Mouse (Mus musculus) stomach, embryonic 14.5 days (tissue): ENCODE measurements around the gene Fbxw4. TPM values are rescaled to one million over a fixed set of nuclear protein-coding genes. Genes with fewer than 3 reads are reported as not detected.

Experiments
- ATAC-seq: fragments of 200-750 bp; cut with Nextera tagmentation; 2 replicates; pipeline ENCODE4 v1.8.0; 2017; ENCODE audit warnings: low read depth, moderate TSS enrichment; ENCODE audit not compliant: insufficient number of reproducible peaks, insufficient read depth, low FRiP score
- H3K27ac ChIP-seq: fragments of 300-500 bp; sonication (generic); 2 replicates; pipeline ENCODE4 v1.5.1; 2014; ENCODE audit warnings: mild to moderate bottlenecking, low read length, moderate library complexity, mixed read lengths
- H3K27me3 ChIP-seq: fragments of 300-500 bp; sonication (generic); 2 replicates; pipeline ENCODE4 v1.6.1; 2014; ENCODE audit warnings: low read length, control low read depth, mixed read lengths; ENCODE audit not compliant: control insufficient read depth, insufficient read depth
- H3K36me3 ChIP-seq: fragments of 300-500 bp; sonication (generic); 2 replicates; pipeline ENCODE4 v1.6.1; 2014; ENCODE audit warnings: mild to moderate bottlenecking, control low read depth, low read length, moderate library complexity, mixed read lengths; ENCODE audit not compliant: control insufficient read depth, insufficient read depth
- H3K4me1 ChIP-seq: fragments of 300-500 bp; sonication (generic); 2 replicates; pipeline ENCODE4 v1.6.1; 2014; ENCODE audit warnings: low read length, control low read depth, mixed read lengths; ENCODE audit not compliant: control insufficient read depth, insufficient read depth
- H3K4me2 ChIP-seq: fragments of 300-500 bp; sonication (generic); replicated peaks from 2 replicates; pipeline ENCODE4 v1.6.1; 2014; ENCODE audit warnings: low read depth, low read length, control low read depth
- H3K4me3 ChIP-seq: fragments of 300-500 bp; sonication (generic); 2 replicates; pipeline ENCODE4 v1.5.1; 2014; ENCODE audit warnings: low read depth, low read length, control low read depth
- H3K9ac ChIP-seq: fragments of 300-500 bp; sonication (generic); replicated peaks from 2 replicates; pipeline ENCODE4 v1.6.1; 2014; ENCODE audit warnings: low read depth, mild to moderate bottlenecking, control low read depth, low read length, moderate library complexity, mixed read lengths
- H3K9me3 ChIP-seq: fragments of 300-500 bp; sonication (generic); 2 replicates; pipeline ENCODE4 v1.6.1; 2016; ENCODE audit warnings: low read depth, low read length, control low read depth; ENCODE audit not compliant: control insufficient read depth
- WGBS: fragments of 180-500 bp; shearing (Covaris S2); extraction: QIAGEN DNeasy Blood & Tissue Kit; methylation state at CpG from one replicate; pipeline ENCODE4 v1.1.7; 2014; 5-methylcytosine and 5-hydroxymethylcytosine counted together
- polyA plus RNA-seq: library from polyadenylated mRNA; unstranded; fragments of >200 nt; fragmentation: Nextera tagmentation; extraction: Ambion mirVana; gene quantifications from 2 replicates; pipeline ENCODE4 v1.2.1, GENCODE M21; 2014

Fbxw4 gene
- polyA plus RNA-seq, 1 experiment from 2014 or later: 9.4 TPM

- H3K4me3 ChIP-seq: no peak overlapping the region
- no peak for ATAC-seq
- no peak overlapping the region for H3K27ac ChIP-seq
- no peaks in the 10 kb centered on the region; the same call in 1 of the 2 replicates for H3K9me3 ChIP-seq
- H3K27me3 ChIP-seq: no peaks in the 10 kb centered on the region
- no peak overlapping the region for H3K4me2 ChIP-seq
- WGBS: 67% methylated on average over 14 of the region's 14 CpGs
- no peak overlapping the region for H3K9ac ChIP-seq
- peaks cover 18% of the 10 kb centered on the region for H3K4me1 ChIP-seq
- peaks cover 17% of the 10 kb centered on the region; the same call in 1 of the 2 replicates for H3K36me3 ChIP-seq
Observed at GRCm38 (mm10) chr19:45577141-45577750, 82.9 kb downstream of the Fbxw4 start.

GRCm38 (mm10) chr19:45575632-45576001 is 84.5 kb downstream of the Fbxw4 start:
- H3K9ac ChIP-seq: no peak overlapping the region
- 9% methylated on average over 8 of the region's 8 CpGs for WGBS
- peak overlapping the region; percentile 22; the same call in 1 of the 2 replicates for H3K27ac ChIP-seq

GRCm38 (mm10) chr19:45574941-45575631 is 85.0 kb downstream of the Fbxw4 start:
- 0 out of 2 replicates have a peak overlapping the region, but pooled peaks have one; percentile 6 for H3K4me2 ChIP-seq
- no peaks in the 10 kb centered on the region for H3K27me3 ChIP-seq
- 30% methylated on average over 19 of the region's 19 CpGs for WGBS
- no peak for ATAC-seq
- H3K4me3 ChIP-seq: no peak overlapping the region
- peak overlapping the region; percentile 22; the same call in 1 of the 2 replicates for H3K27ac ChIP-seq
- H3K9ac ChIP-seq: no peak overlapping the region
- H3K36me3 ChIP-seq: peaks cover 17% of the 10 kb centered on the region; the same call in 1 of the 2 replicates
- no peaks in the 10 kb centered on the region for H3K9me3 ChIP-seq
- H3K4me1 ChIP-seq: peaks cover 18% of the 10 kb centered on the region

More at GRCm38 (mm10) chr19:45575632-45576001, 84.5 kb downstream of the Fbxw4 start:
- ATAC-seq: 0 out of 2 replicates have a peak, but pooled peaks have one; percentile 35
- Histone ChIP-seq H3K36me3 (peaks cover 17% of the 10 kb centered on the region; the same call in 1 of the 2 replicates), H3K4me3 (no peak overlapping the region), H3K4me2 (0 out of 2 replicates have a peak overlapping the region, but pooled peaks have one; percentile 6), H3K9me3 (no peaks in the 10 kb centered on the region), H3K4me1 (peaks cover 18% of the 10 kb centered on the region), H3K27me3 (no peaks in the 10 kb centered on the region)

GRCm38 (mm10) chr19:45574339-45574898 is 85.7 kb downstream of the Fbxw4 start:
- no peak overlapping the region for H3K27ac ChIP-seq
- ATAC-seq: no peak
- 63% methylated on average over 7 of the region's 7 CpGs for WGBS

GRCm38 (mm10) chr19:45573861-45574267 is 86.2 kb downstream of the Fbxw4 start:
- no peak overlapping the region for H3K27ac ChIP-seq
- WGBS: 22% methylated on average over 6 of the region's 6 CpGs
- no peak overlapping the region for H3K9ac ChIP-seq
- H3K4me1 ChIP-seq: peaks cover 21% of the 10 kb centered on the region
- H3K4me2 ChIP-seq: no peak overlapping the region
- 0 out of 2 replicates have a peak, but pooled peaks have one; percentile 24 for ATAC-seq
- H3K36me3 ChIP-seq: peaks cover 9% of the 10 kb centered on the region; the same call in 1 of the 2 replicates
- H3K9me3 ChIP-seq: no peaks in the 10 kb centered on the region
- H3K4me3 ChIP-seq: no peak overlapping the region
- H3K27me3 ChIP-seq: no peaks in the 10 kb centered on the region

More at GRCm38 (mm10) chr19:45574339-45574898, 85.7 kb downstream of the Fbxw4 start:
- Histone ChIP-seq H3K9me3 (no peaks in the 10 kb centered on the region), H3K9ac (no peak overlapping the region), H3K27me3 (no peaks in the 10 kb centered on the region), H3K4me2 (no peak overlapping the region), H3K36me3 (peaks cover 15% of the 10 kb centered on the region; the same call in 1 of the 2 replicates), H3K4me1 (peaks cover 21% of the 10 kb centered on the region), H3K4me3 (no peak overlapping the region)

- Histone ChIP-seq H3K9ac (no peak overlapping the region), H3K4me1 (peaks cover 21% of the 10 kb centered on the region), H3K36me3 (peaks cover 2% of the 10 kb centered on the region; the same call in 1 of the 2 replicates), H3K4me3 (no peak overlapping the region), H3K4me2 (no peak overlapping the region), H3K9me3 (no peaks in the 10 kb centered on the region), H3K27me3 (no peaks in the 10 kb centered on the region), H3K27ac (no peak overlapping the region)
- ATAC-seq: no peak
- WGBS: 77% methylated on average over 6 of the region's 6 CpGs
Observed at GRCm38 (mm10) chr19:45573033-45573432, 87.1 kb downstream of the Fbxw4 start.

GRCm38 (mm10) chr19:45567367-45567766 is 92.7 kb downstream of the Fbxw4 start:
- no peaks in the 10 kb centered on the region for H3K9me3 ChIP-seq
- no peak overlapping the region for H3K9ac ChIP-seq
- no peak overlapping the region for H3K4me3 ChIP-seq
- WGBS: 27% methylated on average over 14 of the region's 14 CpGs
- no peak overlapping the region for H3K4me2 ChIP-seq
- H3K27ac ChIP-seq: peak overlapping the region; percentile 15; the same call in 1 of the 2 replicates
- peaks cover 28% of the 10 kb centered on the region for H3K4me1 ChIP-seq
- ATAC-seq: no peak
- no peaks in the 10 kb centered on the region for H3K36me3 ChIP-seq
- no peaks in the 10 kb centered on the region for H3K27me3 ChIP-seq

GRCm38 (mm10) chr19:45565925-45566715 is 94.0 kb downstream of the Fbxw4 start:
- Histone ChIP-seq H3K27ac (peak overlapping the region; percentile 39; the same call in 1 of the 2 replicates), H3K36me3 (no peaks in the 10 kb centered on the region), H3K9me3 (no peaks in the 10 kb centered on the region), H3K4me2 (no peak overlapping the region), H3K9ac (no peak overlapping the region), H3K4me3 (no peak overlapping the region), H3K4me1 (peaks cover 28% of the 10 kb centered on the region), H3K27me3 (no peaks in the 10 kb centered on the region)
- ATAC-seq: no peak
- 43% methylated on average over 15 of the region's 15 CpGs for WGBS
